Mouse (Mus musculus): Measurements from ENCODE around the gene Ppp1r14a.

Ppp1r14a gene

GRCm38 (mm10) chr7:29303738-29304462, 14.8 kb downstream of the Ppp1r14a start, which contains the start of gene Dpf1:
Gene Dpf1 (plus strand): TSS chr7:29303951.
- peak; percentile 90 to 92 for DNase-seq (ENCODE audit: low spot score in 2 of 2)

- DNase-seq (ENCODE audit: low spot score in 2 of 2), result no peak
Measured at GRCm38 (mm10) chr7:29304463-29305262, 15.6 kb downstream of the Ppp1r14a start.

GRCm38 (mm10) chr7:29305263-29305988, 16.3 kb downstream of the Ppp1r14a start:
- no peak for DNase-seq (ENCODE audit: low spot score in 2 of 2)

- no peak for DNase-seq (ENCODE audit: low spot score in 2 of 2)
Measured at GRCm38 (mm10) chr7:29306108-29306507, 17.0 kb downstream of the Ppp1r14a start.

- no peak for DNase-seq (ENCODE audit: low spot score in 2 of 2)
Measured at GRCm38 (mm10) chr7:29306619-29307018, 17.5 kb downstream of the Ppp1r14a start.

- DNase-seq (ENCODE audit: low spot score in 2 of 2), result peak; percentile 90 to 93
Measured at GRCm38 (mm10) chr7:29307350-29308104, 18.4 kb downstream of the Ppp1r14a start.

GRCm38 (mm10) chr7:29309221-29309721, 20.2 kb downstream of the Ppp1r14a start:
- peak; percentile 61 to 69 for DNase-seq (ENCODE audit: low spot score in 2 of 2)

GRCm38 (mm10) chr7:29309749-29310148, 20.6 kb downstream of the Ppp1r14a start:
- DNase-seq (ENCODE audit: low spot score in 2 of 2), result no peak

- peak; percentile 62 to 74 for DNase-seq (ENCODE audit: low spot score in 2 of 2)
Measured at GRCm38 (mm10) chr7:29313051-29313450, 23.9 kb downstream of the Ppp1r14a start.

- no peak for DNase-seq (ENCODE audit: low spot score in 2 of 2)
Measured at GRCm38 (mm10) chr7:29313572-29314261, 24.6 kb downstream of the Ppp1r14a start.

GRCm38 (mm10) chr7:29314844-29315628, 25.9 kb downstream of the Ppp1r14a start:
- peak; percentile 79 to 82 for DNase-seq (ENCODE audit: low spot score in 2 of 2)

GRCm38 (mm10) chr7:29316137-29316734, 27.1 kb downstream of the Ppp1r14a start:
- peak; percentile 56 to 63 for DNase-seq (ENCODE audit: low spot score in 2 of 2)

- peak; percentile 65 for DNase-seq (ENCODE audit: low spot score in 2 of 2)
Measured at GRCm38 (mm10) chr7:29316976-29317375, 27.9 kb downstream of the Ppp1r14a start.

GRCm38 (mm10) chr7:29317558-29317957, 28.4 kb downstream of the Ppp1r14a start:
- no peak for DNase-seq (ENCODE audit: low spot score in 2 of 2)

GRCm38 (mm10) chr7:29318115-29318911, 29.2 kb downstream of the Ppp1r14a start:
- DNase-seq (ENCODE audit: low spot score in 2 of 2), result peak; percentile 59 to 66

GRCm38 (mm10) chr7:29319337-29320307, 30.5 kb downstream of the Ppp1r14a start:
- no peak for DNase-seq (ENCODE audit: low spot score in 2 of 2)

GRCm38 (mm10) chr7:29327087-29327486, 38.0 kb downstream of the Ppp1r14a start:
- DNase-seq (ENCODE audit: low spot score in 2 of 2), result no peak

Measured in right cerebral cortex, postnatal 36 days (tissue).